Mouse (Mus musculus) cerebellum, adult 2 months (tissue): Measurements from ENCODE around the gene Cry1.

Source experiments
- CTCF ChIP-seq: fragments of 200-500 bp; IDR thresholded peaks from 2 replicates; pipeline ENCODE4 v1.5.1; 2011; ENCODE audit warnings: low read depth, mild to moderate bottlenecking, control low read depth, low read length, moderate library complexity, borderline replicate concordance; ENCODE audit not compliant: insufficient read depth
- POLR2A ChIP-seq: fragments of 200-500 bp; IDR thresholded peaks from 2 replicates; pipeline ENCODE4 v1.6.1; 2011; ENCODE audit warnings: low read length, control low read depth, borderline replicate concordance; ENCODE audit not compliant: insufficient read depth

- no peak for TF ChIP-seq POLR2A
- TF ChIP-seq CTCF = no peak
Observed at GRCm38 (mm10) chr10:85125184-85125583, 59.7 kb downstream of the Cry1 start.
